Mouse (Mus musculus) forebrain, embryonic 15.5 days (tissue): ENCODE data around the gene Timp3. TPM values are rescaled to one million over a fixed set of nuclear protein-coding genes. Genes with fewer than 3 reads are reported as not detected.

Experiments used
- ATAC-seq: fragments of 200-750 bp; cut with Nextera tagmentation; replicated peaks from 2 replicates; pipeline ENCODE4 v1.8.0; 2017; ENCODE audit warnings: mild to moderate bottlenecking, moderate TSS enrichment, moderate library complexity
- H3K27ac ChIP-seq: fragments of 300-500 bp; sonication (generic); replicated peaks from 2 replicates; pipeline ENCODE4 v1.5.1; 2015; ENCODE audit warnings: mild to moderate bottlenecking, inconsistent platforms
- H3K27me3 ChIP-seq: fragments of 300-500 bp; sonication (generic); 2 replicates; pipeline ENCODE4 v1.6.1; 2015; ENCODE audit warnings: inconsistent platforms
- H3K36me3 ChIP-seq: fragments of 300-500 bp; sonication (generic); 2 replicates; pipeline ENCODE4 v1.6.1; 2015; ENCODE audit warnings: mild to moderate bottlenecking, inconsistent platforms
- H3K4me1 ChIP-seq: fragments of 300-500 bp; sonication (generic); 2 replicates; pipeline ENCODE4 v1.6.1; 2015; ENCODE audit warnings: inconsistent platforms
- H3K4me2 ChIP-seq: fragments of 300-500 bp; sonication (generic); replicated peaks from 2 replicates; pipeline ENCODE4 v1.6.1; 2015; ENCODE audit warnings: mild to moderate bottlenecking, inconsistent platforms
- H3K4me3 ChIP-seq: fragments of 300-500 bp; sonication (generic); 2 replicates; pipeline ENCODE4 v1.5.1; 2015; ENCODE audit warnings: mild to moderate bottlenecking, inconsistent platforms
- H3K9ac ChIP-seq: fragments of 300-500 bp; sonication (generic); replicated peaks from 2 replicates; pipeline ENCODE4 v1.6.1; 2015; ENCODE audit warnings: mild to moderate bottlenecking, inconsistent platforms
- H3K9me3 ChIP-seq: fragments of 300-500 bp; sonication (generic); 2 replicates; pipeline ENCODE4 v1.6.1; 2016; ENCODE audit warnings: inconsistent platforms
- WGBS: fragments of 180-500 bp; shearing (Covaris S2); methylation state at CpG from one replicate; pipeline ENCODE4 v1.1.7; 2015; ENCODE audit warnings: mixed read lengths; 5-methylcytosine and 5-hydroxymethylcytosine counted together
- polyA plus RNA-seq: library from polyadenylated mRNA; unstranded; fragments of >200 nt; fragmentation: Nextera tagmentation; extraction: Ambion mirVana; gene quantifications from 2 replicates; pipeline ENCODE4 v1.2.1, GENCODE M21; 2015

Gene Timp3
- polyA plus RNA-seq, 1 experiment from 2014 or later, result 16.9 TPM

DNA sequence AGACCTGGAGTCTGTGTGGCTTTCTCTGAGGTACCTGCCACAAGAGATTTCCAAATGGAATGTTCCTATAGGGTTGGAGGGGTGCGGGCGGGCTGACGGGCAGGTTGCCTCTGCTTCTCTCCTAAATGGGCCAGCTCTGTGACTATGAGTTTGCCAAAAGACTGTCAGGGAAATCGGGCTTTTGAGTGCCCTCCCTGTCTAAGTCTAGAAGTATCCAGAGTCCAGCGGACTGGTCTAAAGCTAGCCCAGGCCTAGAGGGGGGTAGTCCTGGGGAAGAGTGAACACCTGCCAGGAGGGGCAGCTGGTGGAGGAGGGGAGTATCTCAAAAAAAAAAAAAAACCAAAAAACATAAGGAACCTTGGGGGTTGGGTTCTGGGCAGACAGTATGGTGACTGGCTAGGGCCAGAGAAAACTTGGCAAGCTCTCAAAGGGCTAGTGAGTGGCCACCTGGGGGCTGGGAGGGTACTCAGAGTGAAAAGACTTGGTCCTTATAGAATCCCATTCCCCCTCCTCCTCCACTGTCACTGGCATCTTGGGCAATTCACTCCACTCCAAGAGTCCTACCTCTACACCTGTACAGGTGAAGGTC lies 18.5 kb downstream of the Timp3 start:
- Histone ChIP-seq H3K4me1 (peaks cover 31% of the 10 kb centered on the region), H3K9me3 (no peaks in the 10 kb centered on the region), H3K36me3 (no peaks in the 10 kb centered on the region), H3K4me2 (no peak overlapping the region), H3K4me3 (no peak overlapping the region), H3K27ac (no peak overlapping the region), H3K9ac (no peak overlapping the region), H3K27me3 (no peaks in the 10 kb centered on the region)
- WGBS, result 46% methylated on average over 5 of the region's 5 CpGs
- ATAC-seq, result no peak

DNA sequence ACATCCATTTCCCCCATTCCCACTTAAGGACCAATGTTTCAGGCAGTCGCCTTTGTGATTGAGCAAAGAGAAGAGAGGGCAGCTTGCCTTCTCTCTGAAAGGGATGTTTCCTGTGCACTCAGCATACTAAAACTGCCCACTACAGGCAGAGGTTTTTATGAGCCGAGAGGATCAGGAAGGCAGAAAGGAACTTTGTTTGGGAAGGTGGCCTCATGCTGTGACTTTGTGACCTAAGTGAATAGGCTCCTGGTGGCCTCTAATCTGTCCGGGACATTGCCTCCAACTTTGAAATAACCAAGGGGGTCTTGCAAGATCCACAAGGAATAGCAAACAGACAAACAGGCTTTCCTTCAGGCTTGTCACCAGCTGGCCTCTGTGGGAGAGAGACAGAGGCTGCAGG lies 19.4 kb downstream of the Timp3 start:
- Histone ChIP-seq H3K9me3 (no peaks in the 10 kb centered on the region), H3K27me3 (no peaks in the 10 kb centered on the region), H3K36me3 (no peaks in the 10 kb centered on the region), H3K4me3 (no peak overlapping the region), H3K4me1 (peaks cover 31% of the 10 kb centered on the region), H3K9ac (no peak overlapping the region), H3K27ac (no peak overlapping the region), H3K4me2 (no peak overlapping the region)
- ATAC-seq, result no peak
- WGBS, result 11% methylated on average over 3 of the region's 3 CpGs

DNA sequence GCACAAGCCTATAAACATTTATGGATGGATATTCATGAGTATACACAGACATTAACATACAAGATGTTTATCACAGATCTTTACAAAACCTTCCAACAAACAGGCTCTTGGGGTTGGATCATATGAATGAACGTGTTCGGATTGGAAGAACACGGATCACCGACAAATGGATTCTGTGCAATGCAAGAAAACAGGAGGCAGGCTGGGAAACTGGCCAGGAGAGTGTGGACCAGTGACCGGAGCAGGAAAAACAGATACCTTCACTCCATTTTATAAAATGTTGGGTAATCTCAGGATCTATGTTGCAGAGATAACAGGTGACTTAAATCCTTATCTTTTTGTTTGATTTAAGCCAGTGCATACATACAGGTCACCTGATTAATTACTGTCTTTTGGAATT lies 20.0 kb downstream of the Timp3 start:
- Histone ChIP-seq H3K9me3 (no peaks in the 10 kb centered on the region), H3K27me3 (no peaks in the 10 kb centered on the region), H3K36me3 (no peaks in the 10 kb centered on the region), H3K27ac (no peak overlapping the region), H3K9ac (no peak overlapping the region), H3K4me1 (peaks cover 31% of the 10 kb centered on the region), H3K4me3 (no peak overlapping the region), H3K4me2 (no peak overlapping the region)
- WGBS, result 60% methylated on average over 5 of the region's 5 CpGs
- no peak for ATAC-seq

DNA sequence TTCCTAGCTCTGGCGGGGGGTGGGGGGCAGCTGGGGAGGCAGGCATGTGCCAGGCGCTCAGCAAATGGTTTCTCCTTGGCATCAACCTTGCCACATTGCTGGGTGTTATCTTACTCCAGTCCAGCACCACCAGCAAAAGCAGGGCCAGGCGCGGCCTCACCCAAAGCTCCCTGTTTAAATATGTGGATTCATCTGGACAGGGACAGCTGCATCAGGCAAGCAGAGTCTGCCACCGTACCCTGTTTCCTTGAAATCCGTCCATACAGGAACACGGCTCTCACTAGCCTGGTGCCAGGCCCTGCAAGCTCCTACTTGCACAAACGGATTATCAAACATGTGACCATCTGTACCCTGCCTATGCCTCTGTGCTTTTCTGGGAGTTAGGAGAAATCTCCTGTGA lies 21.0 kb downstream of the Timp3 start:
- peak; percentile 53 for ATAC-seq

DNA sequence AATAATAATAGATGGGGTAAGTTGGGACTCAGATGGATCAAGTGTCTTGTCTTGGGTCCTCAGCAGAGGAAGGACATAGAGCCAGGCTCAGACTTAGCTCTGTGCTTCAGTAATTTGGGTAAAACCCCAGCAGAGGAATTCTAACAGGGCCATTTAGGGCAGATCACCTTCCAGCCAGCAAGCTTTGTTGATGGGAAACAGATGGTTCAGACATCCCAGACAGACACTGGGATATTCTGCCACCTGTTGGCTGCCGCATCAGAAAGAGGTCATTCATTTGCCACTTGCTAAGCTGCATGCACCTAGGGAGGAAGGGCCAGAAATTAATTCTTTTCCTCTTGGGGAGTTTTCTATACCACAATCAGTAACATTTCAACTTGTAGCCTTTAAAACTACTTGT lies 21.8 kb downstream of the Timp3 start:
- Histone ChIP-seq H3K4me3 (no peak overlapping the region), H3K36me3 (no peaks in the 10 kb centered on the region), H3K27ac (no peak overlapping the region), H3K9ac (no peak overlapping the region), H3K4me1 (peaks cover 26% of the 10 kb centered on the region), H3K4me2 (no peak overlapping the region), H3K27me3 (no peaks in the 10 kb centered on the region), H3K9me3 (no peaks in the 10 kb centered on the region)
- WGBS, result 74% methylated on average over 1 of the region's 1 CpGs
- no peak for ATAC-seq

More for the DNA sequence above, 21.0 kb downstream of the Timp3 start:
- Histone ChIP-seq H3K4me3 (no peak overlapping the region), H3K27ac (peak overlapping the region; percentile 50), H3K36me3 (no peaks in the 10 kb centered on the region), H3K9me3 (no peaks in the 10 kb centered on the region), H3K4me1 (peaks cover 26% of the 10 kb centered on the region), H3K27me3 (no peaks in the 10 kb centered on the region), H3K9ac (no peak overlapping the region), H3K4me2 (no peak overlapping the region)
- WGBS, result 58% methylated on average over 8 of the region's 8 CpGs

DNA sequence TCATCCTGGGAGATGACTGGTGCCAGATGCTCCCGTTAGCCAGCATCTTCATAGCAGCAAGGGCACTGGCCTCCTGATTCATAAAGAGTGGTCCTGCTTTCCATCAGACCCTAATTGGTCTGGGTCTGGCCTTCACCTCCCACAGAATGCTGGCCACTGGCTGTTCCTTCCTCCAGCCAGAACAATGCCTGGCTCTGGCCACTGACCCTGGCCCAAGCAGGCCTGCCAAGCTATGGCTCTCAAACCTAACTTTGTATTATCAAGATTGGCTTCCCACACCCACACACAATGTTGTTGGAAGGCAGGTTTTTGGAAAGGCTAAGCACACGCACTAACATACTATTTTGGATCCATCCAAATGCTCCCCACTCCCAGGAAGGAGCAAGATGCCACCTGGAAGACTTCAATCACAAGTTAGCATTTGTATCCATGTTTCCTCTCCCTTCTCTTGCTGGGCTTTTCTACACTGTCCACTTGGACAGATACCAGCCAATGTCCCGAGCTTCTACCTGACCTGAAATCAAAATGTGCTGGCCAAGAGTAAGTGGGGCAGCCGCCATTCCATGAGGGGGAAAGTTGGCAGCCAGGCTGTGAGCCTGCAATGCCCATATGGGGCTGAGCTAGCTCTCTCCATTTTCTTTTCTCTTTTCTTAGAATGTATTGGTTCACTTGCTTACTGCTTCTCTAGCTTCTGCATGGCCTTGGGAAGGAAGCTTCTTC lies 23.3 kb downstream of the Timp3 start:
- H3K36me3 ChIP-seq, result no peaks in the 10 kb centered on the region
- H3K9me3 ChIP-seq, result no peaks in the 10 kb centered on the region
- H3K4me3 ChIP-seq, result no peak overlapping the region
- 75% methylated on average over 4 of the region's 4 CpGs for WGBS
- H3K27ac ChIP-seq, result no peak overlapping the region
- no peak overlapping the region for H3K4me2 ChIP-seq
- H3K9ac ChIP-seq, result no peak overlapping the region
- H3K27me3 ChIP-seq, result no peaks in the 10 kb centered on the region
- no peak for ATAC-seq
- H3K4me1 ChIP-seq, result peaks cover 17% of the 10 kb centered on the region

DNA sequence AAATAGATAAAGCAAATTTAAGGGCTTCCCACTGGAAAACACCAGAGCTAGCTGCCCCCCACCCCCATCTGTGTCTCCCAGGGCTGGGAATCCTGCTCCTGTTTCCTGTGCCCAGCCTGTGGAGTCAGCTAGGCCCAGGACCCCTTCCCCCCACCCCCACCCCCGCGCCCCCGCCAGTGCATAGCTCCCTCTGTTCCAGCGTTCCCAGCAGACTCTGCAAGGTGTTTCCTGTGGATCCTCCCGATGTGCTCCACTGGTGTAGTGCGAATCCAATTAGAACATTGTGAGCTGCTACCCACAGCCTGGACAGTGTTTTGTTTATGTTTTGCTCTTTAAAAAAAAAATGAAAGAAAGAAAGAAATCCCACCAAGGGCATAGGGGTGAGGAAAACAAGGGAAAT lies 25.1 kb downstream of the Timp3 start:
- H3K4me3 ChIP-seq, result no peak overlapping the region
- ATAC-seq, result no peak
- WGBS, result 36% methylated on average over 6 of the region's 6 CpGs

DNA sequence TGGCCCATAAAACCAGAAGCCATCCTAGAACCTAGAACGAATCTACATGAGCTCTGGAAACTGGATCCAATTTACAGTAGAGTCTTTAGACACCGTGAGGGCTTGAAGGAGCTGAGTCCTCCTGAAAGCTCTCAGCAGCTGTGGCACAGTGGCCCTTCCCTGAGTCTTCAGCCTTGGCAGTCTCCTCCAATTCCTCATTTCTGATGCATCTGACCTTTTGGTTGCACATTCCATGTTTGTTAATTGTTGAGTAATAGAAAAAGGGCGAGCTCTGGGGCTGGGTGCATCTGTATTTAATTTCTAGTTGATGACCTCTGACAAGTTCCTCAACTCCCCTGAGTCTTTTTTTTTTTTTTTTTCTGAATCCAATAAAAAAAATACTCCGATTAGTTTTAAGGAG lies 28.0 kb downstream of the Timp3 start:
- Histone ChIP-seq H3K9ac (no peak overlapping the region), H3K36me3 (no peaks in the 10 kb centered on the region)
- 94% methylated on average over 4 of the region's 4 CpGs for WGBS

More for the DNA sequence above, 25.1 kb downstream of the Timp3 start:
- H3K9ac ChIP-seq, result no peak overlapping the region
- no peaks in the 10 kb centered on the region for H3K36me3 ChIP-seq
- no peak overlapping the region for H3K27ac ChIP-seq
- H3K27me3 ChIP-seq, result no peaks in the 10 kb centered on the region
- H3K4me2 ChIP-seq, result no peak overlapping the region
- peaks cover 8% of the 10 kb centered on the region for H3K4me1 ChIP-seq
- H3K9me3 ChIP-seq, result no peaks in the 10 kb centered on the region

DNA sequence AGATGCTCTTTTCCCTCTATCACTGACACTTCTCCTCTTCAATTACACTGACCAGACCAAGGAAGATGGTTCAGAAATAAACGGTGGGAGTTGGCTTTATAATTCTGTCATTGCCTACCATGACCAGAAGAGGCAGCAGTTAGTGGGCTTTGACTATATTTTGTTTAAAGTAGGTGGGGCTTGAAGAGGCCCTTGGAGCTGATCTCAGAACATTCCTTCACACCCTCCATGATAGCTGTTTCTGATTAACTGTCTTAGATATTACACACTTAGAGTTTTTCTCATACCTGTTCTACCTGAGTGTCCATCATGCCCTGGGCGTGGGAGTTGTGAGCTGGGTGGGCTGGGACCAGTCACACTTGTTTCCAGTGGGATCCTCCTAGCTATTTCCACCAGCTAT lies 28.5 kb downstream of the Timp3 start:
- no peak for ATAC-seq
- Histone ChIP-seq H3K4me2 (no peak overlapping the region), H3K36me3 (no peaks in the 10 kb centered on the region), H3K9me3 (no peaks in the 10 kb centered on the region), H3K27ac (no peak overlapping the region), H3K4me1 (peaks cover 10% of the 10 kb centered on the region; the same call in 1 of the 2 replicates), H3K4me3 (no peak overlapping the region), H3K27me3 (no peaks in the 10 kb centered on the region), H3K9ac (no peak overlapping the region)
- WGBS, result 76% methylated on average over 2 of the region's 2 CpGs

More for the DNA sequence above, 28.0 kb downstream of the Timp3 start:
- H3K4me1 ChIP-seq, result peaks cover 10% of the 10 kb centered on the region; the same call in 1 of the 2 replicates
- no peak for ATAC-seq
- no peak overlapping the region for H3K27ac ChIP-seq
- H3K4me3 ChIP-seq, result no peak overlapping the region
- no peak overlapping the region for H3K4me2 ChIP-seq
- H3K9me3 ChIP-seq, result no peaks in the 10 kb centered on the region
- H3K27me3 ChIP-seq, result no peaks in the 10 kb centered on the region

DNA sequence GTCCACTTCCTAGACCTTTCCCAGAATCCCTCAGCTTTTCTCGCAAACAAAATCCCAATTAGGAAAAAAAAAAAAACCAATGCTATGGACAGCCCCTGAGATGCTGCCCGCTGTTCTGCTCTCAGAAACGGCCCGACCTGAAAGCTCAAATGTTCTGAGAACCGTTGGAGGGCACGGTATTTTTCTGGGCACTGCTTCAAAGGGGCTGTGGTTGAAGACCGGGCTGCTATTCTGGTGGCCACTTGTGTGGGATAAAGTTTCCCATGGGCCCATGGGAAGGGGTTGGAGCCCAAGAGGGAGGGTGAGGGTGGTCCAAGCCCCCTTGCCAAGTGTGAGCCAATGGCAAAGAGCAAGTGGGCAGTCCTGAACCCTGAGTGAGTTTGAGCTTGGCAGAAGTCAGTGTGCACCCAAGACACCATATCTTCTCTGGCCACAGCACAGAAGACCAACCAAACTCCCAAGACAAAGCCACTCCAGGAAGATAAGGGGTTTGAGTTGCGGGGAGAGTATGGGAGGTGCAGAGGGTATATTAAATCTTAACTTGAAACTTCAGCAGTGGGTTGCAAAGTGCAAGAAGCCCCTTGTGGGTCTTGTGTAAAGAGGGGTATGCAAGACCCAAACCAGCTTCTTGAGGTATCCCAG lies 29.2 kb downstream of the Timp3 start:
- Histone ChIP-seq H3K9me3 (no peaks in the 10 kb centered on the region), H3K27ac (no peak overlapping the region), H3K4me2 (no peak overlapping the region), H3K9ac (no peak overlapping the region), H3K4me1 (peaks cover 10% of the 10 kb centered on the region; the same call in 1 of the 2 replicates), H3K27me3 (no peaks in the 10 kb centered on the region), H3K36me3 (no peaks in the 10 kb centered on the region), H3K4me3 (no peak overlapping the region)
- no peak for ATAC-seq
- WGBS, result 81% methylated on average over 8 of the region's 8 CpGs

DNA sequence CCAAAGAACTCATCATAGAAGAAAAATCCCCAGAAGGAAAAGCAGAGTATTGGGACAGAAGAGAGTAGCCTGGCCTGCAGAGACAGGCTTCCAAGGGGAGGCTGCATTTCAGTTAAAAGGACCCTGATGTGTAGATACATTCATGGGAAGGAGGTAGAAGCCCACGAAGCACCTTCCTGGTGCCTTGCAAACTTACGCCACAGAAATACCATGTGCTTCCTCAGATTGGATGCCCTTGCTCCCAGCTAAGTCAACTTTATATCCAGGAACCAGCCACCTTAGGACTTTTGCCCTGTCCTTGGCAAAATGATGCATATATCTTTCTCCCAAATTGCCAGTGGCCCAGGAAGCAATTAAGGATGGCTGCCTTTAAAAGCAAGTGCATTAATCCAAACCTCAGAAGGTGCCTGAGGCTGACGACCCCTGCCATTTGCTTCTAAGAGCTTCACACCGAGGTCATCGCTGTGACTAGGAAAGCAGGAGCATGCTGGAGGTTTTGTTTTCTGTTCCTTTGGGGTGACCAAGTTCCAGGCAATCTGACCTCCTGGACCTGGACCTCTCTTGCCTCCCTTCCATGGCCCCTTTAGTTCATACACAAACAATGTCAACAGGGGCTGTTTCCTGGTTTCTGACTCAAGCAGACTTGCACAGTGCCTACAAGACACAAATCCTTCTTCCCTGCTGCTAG lies 31.0 kb downstream of the Timp3 start:
- H3K4me1 ChIP-seq, result peaks cover 10% of the 10 kb centered on the region; the same call in 1 of the 2 replicates
- no peak for ATAC-seq
- H3K27me3 ChIP-seq, result no peaks in the 10 kb centered on the region
- no peak overlapping the region for H3K9ac ChIP-seq
- peak overlapping the region; percentile 59 for H3K27ac ChIP-seq
- no peaks in the 10 kb centered on the region for H3K9me3 ChIP-seq
- no peak overlapping the region for H3K4me2 ChIP-seq
- 78% methylated on average over 5 of the region's 5 CpGs for WGBS
- H3K36me3 ChIP-seq, result no peaks in the 10 kb centered on the region
- H3K4me3 ChIP-seq, result no peak overlapping the region

DNA sequence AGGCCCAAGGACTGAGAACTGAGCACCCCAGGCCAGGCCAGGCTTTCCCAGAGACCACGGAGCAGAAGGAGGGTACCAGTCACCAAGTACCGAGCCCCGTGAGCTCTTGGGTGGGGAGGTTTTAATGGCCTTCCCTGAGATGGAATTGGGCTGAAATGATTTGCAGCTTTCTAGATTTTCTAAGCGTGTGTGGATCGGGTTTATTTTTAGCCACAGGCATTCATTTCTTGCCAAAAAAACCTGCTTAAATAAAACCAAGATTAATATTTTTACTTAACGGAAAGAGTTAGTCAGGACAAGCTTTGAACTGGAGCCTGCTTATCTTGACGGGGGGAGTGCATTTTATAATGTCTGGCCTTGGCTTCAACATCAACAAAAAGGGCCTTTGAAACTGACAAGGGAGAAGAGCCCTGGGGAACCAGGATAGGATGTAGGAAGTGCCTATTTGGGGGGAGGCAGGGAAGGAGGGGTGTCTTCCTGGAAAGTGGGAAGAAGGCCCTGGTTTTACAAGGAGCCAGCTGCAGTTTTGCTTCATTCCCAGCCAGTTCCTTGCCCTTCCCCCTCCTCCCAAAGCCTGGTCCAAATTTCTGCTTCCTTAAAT lies 31.6 kb downstream of the Timp3 start:
- no peak for ATAC-seq
- H3K36me3 ChIP-seq, result no peaks in the 10 kb centered on the region
- no peaks in the 10 kb centered on the region for H3K9me3 ChIP-seq
- H3K9ac ChIP-seq, result no peak overlapping the region
- H3K4me1 ChIP-seq, result peaks cover 10% of the 10 kb centered on the region; the same call in 1 of the 2 replicates
- no peak overlapping the region for H3K4me2 ChIP-seq
- H3K27ac ChIP-seq, result peak overlapping the region; percentile 59
- WGBS, result 68% methylated on average over 7 of the region's 7 CpGs
- no peak overlapping the region for H3K4me3 ChIP-seq
- no peaks in the 10 kb centered on the region for H3K27me3 ChIP-seq
